Mouse (Mus musculus) left cerebral cortex, postnatal 14 days (tissue): ENCODE results near the gene Arhgap22. TPM values are rescaled to one million over a fixed set of nuclear protein-coding genes. Genes with fewer than 3 reads are reported as not detected.
A peak's percentile ranks its signal among the peaks of the same experiment; 100 is the strongest.

ENCODE experiments used
- DNase-seq, 2 experiments: peaks; one replicate each; pipeline ENCODE4 v3.0.0; 2021 to 2022; ENCODE audit warnings: low spot score in 2 of 2, mixed read lengths in 1 of 2
- intact Hi-C: fragments of 180-260 bp; cut with DNase I; formaldehyde crosslinking; loops from one replicate; pipeline ENCODE4 v1.15.1; 2025
- total RNA-seq, 2 experiments: library from RNA; stranded (reverse); gene quantifications; 2 replicates each; pipeline ENCODE4 v1.2.3; 2021

Arhgap22 gene
- total RNA-seq, 2 experiments from 2014 or later: 8.8 to 11.4 TPM

GRCm38 (mm10) chr14:33210806-33211205, 3.0 kb upstream of the Arhgap22 start:
- intact Hi-C loops: no loop called here
- no peak for DNase-seq

GRCm38 (mm10) chr14:33212271-33212957, 1.4 kb upstream of the Arhgap22 start:
- intact Hi-C loops: no loop called here
- no peak for DNase-seq

DNA sequence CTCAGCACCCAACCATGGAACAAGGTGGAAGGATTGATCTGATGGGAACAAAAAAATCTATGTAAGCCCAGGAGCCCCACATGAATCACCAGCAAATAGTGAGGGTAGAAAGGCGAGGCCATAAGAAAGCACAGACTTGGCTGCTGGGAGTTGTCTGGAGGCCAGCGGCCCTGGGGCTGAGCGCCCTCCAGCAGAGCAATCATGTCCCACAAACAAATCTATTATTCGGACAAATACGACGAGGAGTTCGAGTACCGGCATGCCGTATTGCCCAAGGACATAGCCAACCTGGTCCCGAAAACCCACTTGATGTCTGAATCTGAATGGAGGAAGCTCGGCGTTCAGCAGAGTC, 892 bp upstream of the Arhgap22 start:
- DNase-seq: no peak
- intact Hi-C loops: loop anchor here (1.0 kb wide), 1 partner anchor 90 kb away; no protein-coding TSS in a partner anchor

GRCm38 (mm10) chr14:33214767-33215128, 922 bp downstream of the Arhgap22 start:
- no peak for DNase-seq
- intact Hi-C loops: loop anchor here (2.0 kb wide), 1 partner anchor 156 kb away; no protein-coding TSS in a partner anchor

GRCm38 (mm10) chr14:33215163-33215562, 1.3 kb downstream of the Arhgap22 start:
- intact Hi-C loops: loop anchor here (2.0 kb wide), 1 partner anchor 156 kb away; no protein-coding TSS in a partner anchor
- no peak for DNase-seq

- intact Hi-C loops: no loop called here
Observed at GRCm38 (mm10) chr14:33216343-33217208, 2.8 kb downstream of the Arhgap22 start.

GRCm38 (mm10) chr14:33225235-33225634, 11.4 kb downstream of the Arhgap22 start:
- DNase-seq: no peak
- intact Hi-C loops: no loop called here

More at GRCm38 (mm10) chr14:33216343-33217208, 2.8 kb downstream of the Arhgap22 start:
- DNase-seq: peak; percentile 41 to 46

- intact Hi-C loops: no loop called here
Observed at GRCm38 (mm10) chr14:33230672-33231071, 16.8 kb downstream of the Arhgap22 start.

GRCm38 (mm10) chr14:33231311-33231710, 17.5 kb downstream of the Arhgap22 start:
- intact Hi-C loops: no loop called here
- DNase-seq: no peak

More at GRCm38 (mm10) chr14:33230672-33231071, 16.8 kb downstream of the Arhgap22 start:
- DNase-seq: no peak

DNA sequence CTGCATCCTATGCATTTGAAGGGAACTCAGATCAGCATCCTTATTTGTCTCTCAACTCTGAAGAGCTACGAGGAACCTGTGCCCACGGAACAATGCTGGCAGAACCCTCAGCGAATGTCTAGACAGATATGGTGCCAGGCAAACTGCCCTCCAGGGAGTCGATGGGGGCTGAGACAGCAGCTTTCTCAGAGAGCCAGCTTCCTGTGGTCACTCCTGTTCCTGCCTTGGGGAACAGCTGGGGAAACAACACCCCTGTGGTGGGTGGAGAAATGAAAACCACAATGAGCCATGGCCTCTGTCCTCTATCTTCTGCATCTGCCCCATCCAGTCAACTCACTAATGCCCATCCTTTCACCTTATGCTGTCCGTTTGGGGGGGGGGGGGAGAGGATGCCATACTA, 18.2 kb downstream of the Arhgap22 start:
- intact Hi-C loops: no loop called here
- DNase-seq: no peak

DNA sequence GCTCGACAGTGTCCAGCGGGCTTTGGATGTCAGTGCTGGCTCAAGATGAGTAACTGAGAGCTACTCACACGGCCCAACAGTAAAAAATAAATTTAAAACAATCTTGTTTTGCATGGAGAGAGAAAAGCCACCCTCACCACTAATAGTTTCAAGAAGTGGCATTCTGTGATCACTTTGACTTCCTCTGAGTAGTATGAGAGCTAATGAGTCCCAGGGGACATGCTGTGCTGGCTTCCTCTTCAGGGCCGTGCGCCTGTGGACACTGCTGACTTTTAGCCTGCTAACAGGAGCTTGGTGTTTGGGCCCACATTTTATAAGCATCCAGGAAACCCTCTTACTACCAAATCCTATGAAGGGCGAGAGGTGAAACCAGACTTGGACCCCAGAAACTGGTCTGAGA, 21.8 kb downstream of the Arhgap22 start:
- DNase-seq: no peak
- intact Hi-C loops: no loop called here

- no peak for DNase-seq
- intact Hi-C loops: no loop called here
Observed at GRCm38 (mm10) chr14:33240400-33240799, 26.6 kb downstream of the Arhgap22 start.

- DNase-seq: no peak
- intact Hi-C loops: no loop called here
Observed at GRCm38 (mm10) chr14:33243261-33243660, 29.4 kb downstream of the Arhgap22 start.

GRCm38 (mm10) chr14:33244519-33244918, 30.7 kb downstream of the Arhgap22 start:
- no peak for DNase-seq
- intact Hi-C loops: no loop called here

DNA sequence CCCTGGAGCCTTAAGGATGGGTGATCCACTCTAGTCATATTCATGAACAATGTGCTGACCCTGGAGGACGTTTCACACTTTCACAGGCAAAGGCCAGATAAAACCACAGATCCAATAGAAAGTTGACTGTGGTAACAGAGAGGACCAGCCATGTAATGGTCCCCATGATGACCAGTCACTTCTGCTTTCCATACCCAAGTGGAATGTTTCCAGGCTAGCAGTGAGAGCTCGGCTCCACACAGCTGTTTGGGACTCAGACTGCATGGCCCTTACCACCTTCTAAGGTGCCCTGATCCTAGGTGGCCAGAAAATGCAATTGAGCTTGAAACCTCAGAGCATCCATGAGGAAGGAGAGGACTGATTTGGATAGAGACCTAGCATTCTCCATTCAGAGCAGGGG, 31.1 kb downstream of the Arhgap22 start:
- intact Hi-C loops: no loop called here
- no peak for DNase-seq

DNA sequence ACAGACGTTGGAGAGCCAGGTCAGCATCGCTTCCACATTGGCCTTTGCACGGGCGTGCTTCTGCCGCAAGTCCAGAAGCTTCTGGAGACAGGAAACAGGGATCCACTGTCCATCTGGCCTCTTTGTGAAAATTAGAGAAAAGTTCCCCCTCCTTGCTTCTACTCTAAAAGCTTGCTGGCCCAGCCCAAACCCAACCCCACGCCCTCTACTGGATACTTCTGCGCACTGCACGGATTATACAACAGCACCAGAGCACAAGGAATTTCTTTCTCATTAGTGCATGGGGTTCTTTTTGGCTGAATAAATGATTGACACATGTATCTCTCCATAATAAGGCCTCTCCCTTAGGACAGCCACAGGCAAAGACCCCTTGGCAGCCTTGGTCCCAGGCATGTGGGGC, 32.6 kb downstream of the Arhgap22 start:
- DNase-seq: peak; percentile 46 to 59
- intact Hi-C loops: no loop called here

GRCm38 (mm10) chr14:33247623-33248022, 33.8 kb downstream of the Arhgap22 start:
- DNase-seq: peak; percentile 29 to 61
- intact Hi-C loops: no loop called here

DNA sequence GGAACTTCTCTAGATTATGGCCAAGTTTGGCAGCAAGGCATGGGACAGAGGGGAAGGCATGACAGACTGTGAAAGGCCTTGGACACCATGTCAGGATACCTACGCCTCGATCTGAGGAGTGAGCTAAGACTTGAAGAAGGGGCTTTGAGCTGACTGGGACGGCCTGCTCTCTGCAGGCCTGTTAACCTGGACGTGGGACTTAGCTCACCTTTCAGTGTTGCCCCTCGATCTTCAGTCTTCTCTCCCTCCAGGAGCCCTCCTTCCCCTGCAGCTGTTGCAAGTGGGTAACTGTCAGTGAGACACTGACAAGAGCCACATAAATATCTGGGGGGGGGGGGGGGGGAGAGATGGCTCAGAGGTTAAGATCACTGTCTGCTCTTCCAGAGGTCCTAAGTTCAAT, 34.9 kb downstream of the Arhgap22 start:
- DNase-seq: no peak
- intact Hi-C loops: no loop called here

GRCm38 (mm10) chr14:33250215-33250939, 36.6 kb downstream of the Arhgap22 start:
- DNase-seq: no peak

More at GRCm38 (mm10) chr14:33250215-33250939, 36.6 kb downstream of the Arhgap22 start:
- intact Hi-C loops: no loop called here
